Mouse (Mus musculus): ENCODE measurements at regions not wholly inside any gene's neighbourhood (a gene's known extent, or its start where the extent isn't known, plus 50 kb on each side); places are given as distances from the start of the nearest gene placed in this dataset.

DNA sequence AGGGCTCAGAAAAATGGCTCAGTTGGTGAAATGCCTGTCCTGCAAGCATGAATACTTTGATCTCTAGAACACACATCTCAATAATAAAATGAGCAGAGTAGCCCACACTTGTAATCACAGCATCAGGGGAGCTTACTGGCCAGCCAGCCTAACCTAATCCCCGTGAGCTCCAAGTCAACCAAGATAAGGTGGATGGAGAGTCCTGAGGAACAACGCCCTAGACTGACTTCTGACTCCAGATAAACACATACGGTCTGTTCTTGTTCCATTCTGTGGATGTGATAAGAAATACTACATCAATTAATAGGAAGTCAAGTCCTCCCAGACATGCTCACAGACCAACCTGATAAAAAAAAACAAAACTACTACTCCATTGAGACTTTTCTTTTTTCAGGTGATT is 180.4 kb upstream of the Jarid2 start:
- TF ChIP-seq POLR2A (IDR thresholded peaks at IDR 0.05; ENCODE audit: low read depth, low read length) (no peak), CTCF (IDR thresholded peaks at IDR 0.05; ENCODE audit: extremely low read depth, insufficient read length, insufficient replicate concordance, low read depth, low read length) (no peak)

Measured in small intestine, adult 2 months (tissue).